ENCODE assay signal across 26 mouse cellular contexts in the genomic region with DNA sequence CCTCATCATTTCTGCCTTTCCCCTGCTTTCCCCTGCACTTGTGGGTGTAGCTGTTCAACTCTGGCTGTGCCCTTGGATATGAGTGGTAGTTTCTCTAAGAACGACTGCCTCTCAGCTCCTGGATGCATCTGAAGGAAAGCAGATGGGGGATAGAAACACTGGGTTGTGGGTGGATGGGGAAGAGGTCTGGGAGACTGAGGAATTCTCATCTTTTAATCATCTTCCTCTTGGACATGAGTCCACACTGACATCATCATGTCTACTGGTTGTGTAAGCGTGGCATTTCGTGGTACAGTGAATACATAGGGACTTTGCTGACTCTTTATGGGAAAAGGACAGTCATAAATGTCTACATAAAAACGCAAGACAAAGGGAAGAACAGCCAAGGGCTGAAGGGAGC. TPM values are rescaled to one million over a fixed set of nuclear protein-coding genes. Genes with fewer than 3 reads are reported as not detected.
A peak's percentile ranks its signal among the peaks of the same experiment; 100 is the strongest.
DNase-seq lines count a peak whose midpoint lies in the region; ATAC-seq and TF ChIP-seq lines count a peak whose summit lies in the region.
"Had no signal": no experiment of that assay in that cellular context is flagged by ENCODE, and none has a peak within 500 bp of the region (broad histone marks: within the 10 kb centered on the region; RNA-seq: fewer than 3 reads in every experiment).

No protein-coding gene starts in this region.

- H3K36me3 ChIP-seq in heart, adult 2 months (ENCODE audit: control insufficient read depth, insufficient read depth, low read length) = no peaks in the 10 kb centered on the region
- H3K36me3 ChIP-seq: embryonic facial prominence, embryonic 10.5 days; embryonic facial prominence, embryonic 12.5 days; forebrain, embryonic 15.5 days; G1E had no signal

- TF ChIP-seq POLR2A in heart, adult 2 months (IDR thresholded peaks at IDR 0.05; ENCODE audit: insufficient read depth, low read depth, low read length) = no peak

- H3K4me1 ChIP-seq in heart, adult 2 months (ENCODE audit: control insufficient read depth, insufficient read depth, low read length) = no peaks in the 10 kb centered on the region
- H3K4me1 ChIP-seq: embryonic facial prominence, embryonic 10.5 days; embryonic facial prominence, embryonic 12.5 days; forebrain, embryonic 13.5 days; forebrain, embryonic 15.5 days had no signal

- H3K4me3 ChIP-seq in heart, adult 2 months = no peak overlapping the region
- H3K4me3 ChIP-seq: embryonic facial prominence, embryonic 10.5 days; embryonic facial prominence, embryonic 12.5 days; forebrain, embryonic 13.5 days; forebrain, embryonic 15.5 days had no signal

- no peak for TF ChIP-seq EP300 in heart, adult 2 months (IDR thresholded peaks at IDR 0.05; ENCODE audit: insufficient read depth, low read depth, low read length)

- no peak overlapping the region for H3K27ac ChIP-seq in heart, adult 2 months
- H3K27ac ChIP-seq: embryonic facial prominence, embryonic 10.5 days; embryonic facial prominence, embryonic 12.5 days; forebrain, embryonic 13.5 days; forebrain, embryonic 15.5 days had no signal

- H3K79me2 ChIP-seq in heart, adult 2 months (replicated peaks; ENCODE audit: control insufficient read depth, insufficient read depth, low read length) = no peaks in the 10 kb centered on the region

- no peak for DNase-seq in frontal cortex, postnatal 14 days (ENCODE audit: low spot score in 2 of 2)
- DNase-seq in heart, adult 11 months = peak; percentile 22
- no peak for DNase-seq in heart, adult 2 months
- DNase-seq in right cerebral cortex, adult 18-20 months = peak; percentile 30
- DNase-seq in right cerebral cortex, postnatal 25 days = no peak
- DNase-seq in brain, adult 2 months (ENCODE audit: low read depth, low spot score) = peak; percentile 37
- DNase-seq: adrenal gland, adult 8-10 months; adrenal gland, postnatal 14 days; adrenal gland, postnatal 36 days; B cell, adult 2 months; cerebellum, adult 11 months; cerebellum, adult 18-20 months; cerebellum, adult 8-10 months; cerebellum, adult 9-11 months; cerebellum, postnatal 14 days; cerebellum, postnatal 36 days had no signal

- peak; percentile 95 for ATAC-seq in frontal cortex, adult (ENCODE audit: low TSS enrichment)
- ATAC-seq: activated CD4-positive, CD25-positive, alpha-beta regulatory T cell, adult 4 months; CD4-positive, CD25-positive, alpha-beta regulatory T cell, adult 4 months; forebrain, embryonic 13.5 days; forebrain, embryonic 15.5 days; Patski had no signal

- 79% methylated on average over 4 of the region's 4 CpGs for WGBS in heart, adult 2 months

- no peaks in the 10 kb centered on the region for H3K27me3 ChIP-seq in heart, adult 2 months (ENCODE audit: control insufficient read depth, insufficient read depth, low read length)
- H3K27me3 ChIP-seq: CH12.LX; embryonic facial prominence, embryonic 12.5 days; forebrain, embryonic 13.5 days; forebrain, embryonic 15.5 days; Patski had no signal

- intact Hi-C loops in heart, adult 2 months (cut with DNase I) = no loop called here

- TF ChIP-seq CTCF in heart, adult 2 months (IDR thresholded peaks at IDR 0.05) = no peak

- H3K9ac ChIP-seq in heart, adult 2 months (ENCODE audit: low read depth, low read length) = no peak overlapping the region
- H3K9ac ChIP-seq: embryonic facial prominence, embryonic 12.5 days; forebrain, embryonic 13.5 days; forebrain, embryonic 15.5 days had no signal

RNA-seq across cellular contexts. Expression of a gene that starts 31.7 kb away (rescaled TPM):
- total RNA-seq in heart, adult 2 months (2021) = under 1 TPM in 1 of 2 experiments, not detected in 1; 0.09 TPM
- 0.20 and 0.72 TPM in 2 replicates for polyA plus RNA-seq in heart, adult 2 months (2012; rRNA removed)
- total RNA-seq: CH12.LX had no signal
- polyA plus RNA-seq: G1E, Patski had no signal

RNA-seq across cellular contexts. Expression of a gene that starts 50.0 kb away (rescaled TPM):
- total RNA-seq in heart, adult 2 months (2021) = 1 to 10 TPM; 9.1 to 9.8 TPM
- 5.7 and 7.4 TPM in 2 replicates for polyA plus RNA-seq in heart, adult 2 months (2012; rRNA removed)

Comparison
In these comparisons a context has a peak if more than half of its experiments do, and no peak if none do; other contexts are left out.
1. DNase-seq: peak in heart, adult 11 months (single experiment), right cerebral cortex, adult 18-20 months (single experiment) and brain, adult 2 months (single experiment); none in frontal cortex, postnatal 14 days (0 of 2), heart, adult 2 months (0 of 2) and right cerebral cortex, postnatal 25 days (single experiment).